Mouse (Mus musculus): ENCODE results near the gene Shisa8. TPM values are rescaled to one million over a fixed set of nuclear protein-coding genes. Genes with fewer than 3 reads are reported as not detected.

The Shisa8 gene
- polyA plus RNA-seq, 1 experiment from 2014 or later: 0.16 TPM

DNA sequence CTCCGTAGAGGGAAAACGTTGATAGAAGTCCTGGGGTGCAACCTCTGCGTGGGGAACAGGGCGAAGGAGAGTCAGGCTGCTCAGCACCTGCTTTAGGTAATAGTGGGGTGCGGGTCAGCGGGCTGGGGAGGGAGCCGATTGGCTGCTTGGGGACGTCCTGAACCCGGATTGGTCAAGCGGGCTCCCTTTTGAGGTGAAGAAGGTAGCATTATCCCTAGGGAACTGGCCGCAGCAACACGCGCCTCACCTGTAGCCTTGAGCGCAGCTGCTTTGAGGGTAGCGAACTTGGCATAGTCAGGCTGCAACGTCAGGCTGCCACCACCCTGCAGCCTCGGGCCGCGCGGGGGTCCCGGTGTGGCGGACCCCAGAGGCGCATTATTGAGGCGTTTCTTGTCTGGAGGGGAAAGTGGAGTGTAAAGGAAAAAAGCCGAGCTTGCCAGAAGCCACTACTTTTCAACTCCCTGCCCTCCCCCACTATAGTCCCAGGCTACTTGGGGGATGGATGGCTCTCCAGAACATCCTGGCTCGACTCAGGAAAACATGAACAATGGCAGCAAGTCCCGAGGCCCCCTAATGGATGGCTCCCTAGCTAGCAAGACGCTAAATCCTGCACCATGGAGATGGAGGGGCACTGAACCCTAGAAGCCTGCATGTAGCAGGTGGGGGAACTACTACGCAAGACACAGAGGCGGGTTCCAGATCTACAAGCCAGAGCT, 5.0 kb downstream of the Shisa8 start:
- 10% methylated on average over 30 of the region's 30 CpGs for WGBS
- Histone ChIP-seq H3K9me3 (replicated peaks) (no peaks in the 10 kb centered on the region), H3K36me3 (peaks cover 43% of the 10 kb centered on the region), H3K27ac (replicated peaks) (no peak overlapping the region), H3K4me1 (peaks cover 65% of the 10 kb centered on the region), H3K27me3 (ENCODE audit: low read depth, poor library complexity, severe bottlenecking) (peaks cover 81% of the 10 kb centered on the region), H3K4me3 (peak overlapping the region; percentile 25)
- DNase-seq (ENCODE audit: low spot score): no peak

DNA sequence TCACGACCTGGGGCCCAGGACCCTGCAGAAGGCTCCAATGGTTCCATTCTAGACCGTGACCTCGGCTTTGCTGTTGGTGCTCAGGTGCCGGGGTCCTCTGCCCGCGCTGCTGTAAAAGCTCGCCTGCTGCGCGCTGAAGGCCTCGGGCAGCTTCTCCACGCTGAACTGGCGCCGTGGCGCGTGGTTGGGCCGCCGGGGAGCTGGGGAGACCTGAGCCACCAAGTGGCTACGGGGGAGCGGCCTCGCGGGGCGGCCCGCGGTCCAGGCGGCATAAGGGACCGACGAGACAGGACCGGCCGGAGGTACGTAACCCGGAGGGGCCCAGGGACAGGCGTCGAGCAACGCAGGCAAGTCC, 5.5 kb downstream of the Shisa8 start:
- peak overlapping the region; percentile 25 for H3K4me3 ChIP-seq
- peaks cover 59% of the 10 kb centered on the region for H3K4me1 ChIP-seq
- no peaks in the 10 kb centered on the region for H3K9me3 ChIP-seq (replicated peaks)
- WGBS: 13% methylated on average over 34 of the region's 34 CpGs
- no peak for DNase-seq (ENCODE audit: low spot score)
- peaks cover 49% of the 10 kb centered on the region for H3K36me3 ChIP-seq
- H3K27me3 ChIP-seq (ENCODE audit: low read depth, poor library complexity, severe bottlenecking): peaks cover 76% of the 10 kb centered on the region
- no peak overlapping the region; the same call in 1 of the 2 replicates for H3K27ac ChIP-seq (replicated peaks)

DNA sequence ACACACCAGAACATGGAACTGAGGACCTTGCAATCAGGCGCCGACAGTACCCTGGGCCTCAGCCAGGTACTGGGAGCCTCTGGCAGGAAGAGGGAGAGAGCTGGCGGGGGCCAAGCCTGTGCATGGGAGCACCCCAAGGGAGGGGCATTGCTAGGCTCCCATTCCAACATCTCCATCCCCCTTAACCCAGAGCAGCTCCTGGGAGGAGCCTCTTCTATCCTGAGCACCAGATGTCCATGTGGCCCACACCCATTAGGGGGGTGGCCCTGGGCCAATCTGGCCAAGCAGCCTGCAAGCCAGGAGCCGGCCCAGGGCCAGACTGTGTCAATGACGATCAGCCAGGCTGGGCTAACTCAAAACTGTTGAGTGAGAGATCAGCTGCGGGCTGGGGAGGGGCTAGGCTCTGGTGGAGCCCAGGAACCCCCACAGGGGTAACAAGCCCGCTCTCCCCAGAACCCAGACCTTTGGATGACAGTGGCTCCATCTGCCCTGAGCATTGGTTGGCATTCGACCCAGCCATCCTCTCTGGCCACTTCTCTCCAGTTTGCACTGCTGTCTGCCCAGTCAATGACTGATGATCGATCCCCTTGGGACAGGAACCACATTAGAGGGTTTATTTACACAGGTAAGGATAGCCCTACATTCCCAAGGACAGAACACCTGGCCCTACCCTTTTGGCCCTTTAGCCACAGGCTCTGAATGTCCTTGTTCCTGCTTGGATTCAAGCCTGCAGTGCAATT, 6.1 kb downstream of the Shisa8 start:
- WGBS: 65% methylated on average over 9 of the region's 9 CpGs
- no peaks in the 10 kb centered on the region for H3K9me3 ChIP-seq (replicated peaks)
- peaks cover 54% of the 10 kb centered on the region for H3K36me3 ChIP-seq
- DNase-seq (ENCODE audit: low spot score): no peak
- peaks cover 53% of the 10 kb centered on the region for H3K4me1 ChIP-seq
- H3K27ac ChIP-seq (replicated peaks): 0 out of 2 replicates have a peak overlapping the region, but pooled peaks have one; percentile 23
- H3K27me3 ChIP-seq (ENCODE audit: low read depth, poor library complexity, severe bottlenecking): peaks cover 70% of the 10 kb centered on the region
- H3K4me3 ChIP-seq: peak overlapping the region; percentile 25; the same call in 1 of the 2 replicates

DNA sequence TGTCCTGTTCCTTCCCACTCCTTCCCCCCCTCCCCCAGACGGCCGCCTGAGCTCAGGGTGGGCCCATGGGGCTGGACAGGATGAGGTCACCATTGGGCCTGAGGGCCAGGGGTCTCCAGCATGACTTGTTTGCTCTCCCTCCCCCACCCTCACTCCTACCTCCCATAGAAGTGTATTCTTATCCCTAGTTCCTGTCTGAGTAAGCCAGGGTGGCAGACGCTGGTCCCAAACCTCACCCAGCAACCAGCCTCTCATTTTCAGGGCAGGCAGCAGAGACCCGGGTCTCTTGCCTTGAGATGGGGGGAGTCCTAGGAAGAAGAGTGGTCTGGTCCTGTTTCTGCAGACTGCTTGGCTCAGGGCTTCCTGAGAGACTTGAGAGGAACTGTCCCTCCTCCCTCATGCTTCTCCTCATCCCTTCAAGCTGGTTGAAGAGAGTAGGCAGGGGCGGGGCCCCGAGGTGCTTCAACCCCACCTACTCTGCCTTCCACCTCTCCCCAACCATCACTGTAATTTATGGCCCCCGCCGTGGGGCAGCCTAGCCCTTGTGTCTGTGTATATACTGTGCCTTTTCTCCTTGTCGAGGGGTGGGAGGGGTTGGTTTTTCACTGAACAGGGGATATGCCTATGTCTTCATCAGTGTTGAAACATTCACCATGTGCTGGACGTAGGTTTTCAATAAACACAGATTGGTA, 7.8 kb downstream of the Shisa8 start:
- no peaks in the 10 kb centered on the region for H3K9me3 ChIP-seq (replicated peaks)
- peaks cover 53% of the 10 kb centered on the region for H3K27me3 ChIP-seq (ENCODE audit: low read depth, poor library complexity, severe bottlenecking)
- peaks cover 38% of the 10 kb centered on the region for H3K4me1 ChIP-seq
- WGBS: 67% methylated on average over 10 of the region's 10 CpGs
- H3K36me3 ChIP-seq: peaks cover 71% of the 10 kb centered on the region
- no peak overlapping the region for H3K27ac ChIP-seq (replicated peaks)
- no peak overlapping the region for H3K4me3 ChIP-seq
- peak; percentile 23 for DNase-seq (ENCODE audit: low spot score)

DNA sequence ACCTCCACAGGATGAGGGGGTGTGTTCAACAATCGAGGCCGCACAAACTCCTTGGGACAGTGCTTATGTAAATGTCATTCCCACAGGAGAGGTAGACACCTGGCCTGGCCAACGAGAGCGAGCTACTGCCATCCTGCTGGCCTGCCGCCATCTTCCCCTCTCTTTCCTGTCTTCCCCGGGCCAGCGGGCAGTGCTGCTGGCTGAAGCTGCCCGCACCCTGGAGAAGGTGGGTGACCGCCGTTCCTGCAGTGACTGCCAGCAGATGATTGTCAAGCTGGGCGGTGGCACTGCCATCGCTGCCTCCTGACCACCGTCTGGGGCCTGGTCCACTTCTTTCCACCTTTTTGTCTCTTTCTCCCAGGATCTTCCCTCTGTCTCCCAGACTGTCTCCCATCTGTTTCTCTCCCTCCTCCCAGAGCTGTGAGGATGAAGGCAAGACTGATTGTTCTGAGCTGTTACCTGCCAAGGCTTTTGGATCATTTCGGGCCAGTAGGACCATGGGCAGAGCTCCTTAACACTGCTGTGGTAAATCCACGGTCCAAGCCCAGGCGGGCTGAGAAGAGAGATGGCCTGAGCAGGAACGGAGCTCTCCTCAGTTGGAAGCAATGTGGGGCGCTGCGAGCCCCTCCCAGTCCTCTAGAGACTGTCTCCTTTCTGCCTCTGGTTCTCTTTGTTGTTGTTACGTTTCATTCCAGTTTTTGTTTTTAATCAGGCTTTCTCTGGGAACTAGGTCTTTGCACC, 8.8 kb downstream of the Shisa8 start:
- H3K27me3 ChIP-seq (ENCODE audit: low read depth, poor library complexity, severe bottlenecking): peaks cover 42% of the 10 kb centered on the region
- H3K4me3 ChIP-seq: no peak overlapping the region
- H3K9me3 ChIP-seq (replicated peaks): no peaks in the 10 kb centered on the region
- no peak for DNase-seq (ENCODE audit: low spot score)
- H3K27ac ChIP-seq (replicated peaks): peak overlapping the region; percentile 60
- H3K4me1 ChIP-seq: peaks cover 38% of the 10 kb centered on the region
- WGBS: 72% methylated on average over 20 of the region's 20 CpGs
- H3K36me3 ChIP-seq: peaks cover 82% of the 10 kb centered on the region

DNA sequence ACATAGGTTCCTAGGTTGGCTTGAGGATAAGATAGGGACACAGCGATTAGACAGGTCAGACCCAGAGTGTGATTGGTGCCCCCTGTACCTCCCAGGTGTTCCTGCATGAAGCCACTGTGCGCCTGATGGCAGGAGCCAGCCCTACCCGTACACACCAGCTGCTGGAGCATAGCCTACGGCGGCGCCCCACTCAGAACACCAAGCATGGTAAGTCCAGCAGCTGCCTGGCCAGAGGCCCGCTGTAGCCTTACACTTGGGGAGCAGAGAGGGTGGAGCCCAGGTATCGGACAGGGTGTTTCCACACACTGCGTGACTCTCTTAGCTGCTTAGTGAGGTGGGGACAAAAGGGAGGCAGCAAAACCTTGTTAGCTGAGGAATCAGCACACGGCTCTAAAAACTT, 9.5 kb downstream of the Shisa8 start:
- Histone ChIP-seq H3K27ac (replicated peaks) (0 out of 2 replicates have a peak overlapping the region, but pooled peaks have one; percentile 13), H3K9me3 (replicated peaks) (no peaks in the 10 kb centered on the region), H3K27me3 (ENCODE audit: low read depth, poor library complexity, severe bottlenecking) (peaks cover 36% of the 10 kb centered on the region), H3K4me3 (no peak overlapping the region), H3K4me1 (peaks cover 38% of the 10 kb centered on the region), H3K36me3 (peaks cover 88% of the 10 kb centered on the region)
- no peak for DNase-seq (ENCODE audit: low spot score)
- WGBS: 94% methylated on average over 10 of the region's 10 CpGs

DNA sequence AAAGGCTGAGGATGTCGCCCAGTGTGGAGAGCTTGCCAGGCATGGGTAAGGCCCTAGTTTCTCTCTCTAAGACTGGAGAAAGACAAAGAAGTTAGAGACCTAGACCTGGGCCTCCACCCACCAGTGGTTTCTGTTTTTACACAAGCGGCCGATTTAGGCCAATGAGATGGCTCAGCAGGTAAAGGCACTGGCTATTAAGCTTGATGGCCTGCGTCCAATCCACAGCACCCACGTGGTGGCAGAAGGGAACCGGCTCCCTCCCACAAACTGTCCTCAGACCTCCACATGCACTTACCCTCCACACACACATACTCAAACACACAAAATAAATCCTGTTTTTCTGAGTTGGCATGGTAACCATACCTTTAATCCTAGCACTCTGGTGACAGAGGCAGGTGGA, 10.5 kb downstream of the Shisa8 start:
- 95% methylated on average over 6 of the region's 6 CpGs for WGBS
- H3K4me3 ChIP-seq: no peak overlapping the region
- no peaks in the 10 kb centered on the region for H3K9me3 ChIP-seq (replicated peaks)
- no peak overlapping the region for H3K27ac ChIP-seq (replicated peaks)
- peaks cover 26% of the 10 kb centered on the region for H3K27me3 ChIP-seq (ENCODE audit: low read depth, poor library complexity, severe bottlenecking)
- H3K36me3 ChIP-seq: peaks cover 98% of the 10 kb centered on the region
- H3K4me1 ChIP-seq: peaks cover 31% of the 10 kb centered on the region
- no peak for DNase-seq (ENCODE audit: low spot score)

DNA sequence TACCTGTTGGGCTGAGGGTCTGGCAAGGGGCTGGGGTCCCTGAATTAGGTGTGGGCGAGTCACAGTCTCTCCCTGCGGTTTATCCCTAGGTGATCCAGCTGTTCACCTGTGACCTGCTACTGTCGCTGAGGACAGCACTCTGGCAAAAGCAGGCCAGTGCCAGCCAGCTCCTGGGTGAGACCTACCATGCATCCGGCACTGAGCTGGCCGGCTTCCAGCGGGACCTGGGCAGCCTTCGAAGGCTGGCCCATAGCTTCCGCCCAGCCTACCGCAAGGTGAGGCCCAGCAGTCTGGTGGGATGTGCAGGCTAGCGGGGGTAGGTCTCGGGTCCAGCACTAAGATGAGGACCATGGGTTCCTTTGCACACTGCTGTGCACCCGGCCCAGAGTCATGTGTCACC, 13.1 kb downstream of the Shisa8 start:
- 94% methylated on average over 12 of the region's 12 CpGs for WGBS
- DNase-seq (ENCODE audit: low spot score): no peak
- Histone ChIP-seq H3K4me1 (peaks cover 12% of the 10 kb centered on the region), H3K27me3 (ENCODE audit: low read depth, poor library complexity, severe bottlenecking) (peaks cover under 1% of the 10 kb centered on the region; the same call in 1 of the 2 replicates), H3K27ac (replicated peaks) (no peak overlapping the region), H3K9me3 (replicated peaks) (no peaks in the 10 kb centered on the region), H3K36me3 (peaks cover 99% of the 10 kb centered on the region), H3K4me3 (no peak overlapping the region)

DNA sequence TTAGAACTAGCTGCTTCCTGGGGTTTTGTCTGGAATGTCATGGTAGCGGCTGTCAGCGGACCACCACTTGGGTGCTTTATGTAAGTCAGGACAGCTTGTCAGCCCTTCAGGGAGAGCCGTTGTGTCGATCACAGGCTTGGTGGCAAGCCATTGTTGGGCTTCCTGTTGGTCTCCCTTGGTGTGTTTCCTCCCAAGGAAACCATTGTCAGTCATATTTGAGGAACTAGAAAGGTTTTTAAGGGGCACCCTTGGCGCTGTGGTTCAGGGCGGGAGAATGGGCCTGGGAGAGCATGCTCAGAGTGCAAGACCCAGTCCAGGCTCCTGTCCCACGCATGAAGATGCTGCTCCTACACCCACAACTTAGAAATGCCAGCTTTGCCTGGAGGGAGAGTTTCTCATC, 14.3 kb downstream of the Shisa8 start:
- Histone ChIP-seq H3K27ac (replicated peaks) (no peak overlapping the region), H3K27me3 (ENCODE audit: low read depth, poor library complexity, severe bottlenecking) (no peaks in the 10 kb centered on the region), H3K4me1 (no peaks in the 10 kb centered on the region), H3K9me3 (replicated peaks) (no peaks in the 10 kb centered on the region), H3K4me3 (no peak overlapping the region), H3K36me3 (peaks cover 100% of the 10 kb centered on the region)
- 94% methylated on average over 7 of the region's 7 CpGs for WGBS
- DNase-seq (ENCODE audit: low spot score): no peak

DNA sequence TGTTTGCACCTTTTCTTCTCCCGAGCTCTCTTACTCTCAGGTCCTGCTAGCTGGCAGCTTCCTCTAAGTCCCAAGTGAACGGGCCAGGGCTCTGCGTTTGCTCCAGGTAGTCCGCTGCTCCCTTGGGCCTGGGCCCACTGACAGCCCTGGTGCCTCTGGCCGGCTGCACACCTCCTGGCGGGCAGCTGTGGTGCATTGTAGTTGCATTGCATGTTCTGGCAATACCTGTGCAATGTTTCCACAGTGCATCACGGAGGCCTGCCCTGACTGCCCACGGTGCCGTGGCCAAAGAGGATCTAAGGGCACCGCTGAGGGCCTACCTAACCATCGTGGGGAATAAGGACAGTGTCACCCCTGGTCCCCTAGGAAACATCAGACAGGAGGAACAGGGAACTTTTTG, 14.7 kb downstream of the Shisa8 start:
- WGBS: 95% methylated on average over 11 of the region's 11 CpGs
- Histone ChIP-seq H3K4me1 (no peaks in the 10 kb centered on the region), H3K4me3 (no peak overlapping the region), H3K36me3 (peaks cover 100% of the 10 kb centered on the region), H3K27me3 (ENCODE audit: low read depth, poor library complexity, severe bottlenecking) (no peaks in the 10 kb centered on the region), H3K27ac (replicated peaks) (no peak overlapping the region), H3K9me3 (replicated peaks) (no peaks in the 10 kb centered on the region)
- no peak for DNase-seq (ENCODE audit: low spot score)

DNA sequence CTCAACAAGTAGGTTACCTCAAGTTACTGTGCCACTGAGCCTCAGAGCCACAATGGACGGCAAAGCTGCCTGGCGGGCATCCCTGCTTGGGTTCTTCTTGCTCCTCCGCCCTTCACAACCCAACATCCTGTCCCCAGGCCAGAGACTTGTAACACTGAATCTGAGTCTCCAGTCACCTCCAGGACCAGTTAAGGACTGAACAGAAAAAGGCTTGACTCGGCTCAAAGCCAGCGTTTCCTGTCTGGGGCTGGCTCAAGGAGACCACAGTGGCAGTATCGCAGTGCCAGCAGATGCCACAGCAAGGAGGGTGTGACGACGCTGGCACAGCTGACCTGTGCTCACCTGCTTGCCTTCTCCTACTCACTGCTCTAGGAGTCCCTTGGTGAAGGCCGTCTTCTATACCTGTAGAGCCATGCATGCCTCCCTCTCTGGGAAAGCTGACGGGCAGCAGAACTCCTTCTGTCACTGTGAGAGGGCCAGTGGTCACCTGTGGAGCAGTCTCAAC, 15.3 kb downstream of the Shisa8 start:
- H3K36me3 ChIP-seq: peaks cover 100% of the 10 kb centered on the region
- H3K9me3 ChIP-seq (replicated peaks): no peaks in the 10 kb centered on the region
- WGBS: 96% methylated on average over 10 of the region's 10 CpGs
- no peaks in the 10 kb centered on the region for H3K4me1 ChIP-seq
- H3K27ac ChIP-seq (replicated peaks): no peak overlapping the region
- no peak for DNase-seq (ENCODE audit: low spot score)
- H3K27me3 ChIP-seq (ENCODE audit: low read depth, poor library complexity, severe bottlenecking): no peaks in the 10 kb centered on the region
- no peak overlapping the region for H3K4me3 ChIP-seq

DNA sequence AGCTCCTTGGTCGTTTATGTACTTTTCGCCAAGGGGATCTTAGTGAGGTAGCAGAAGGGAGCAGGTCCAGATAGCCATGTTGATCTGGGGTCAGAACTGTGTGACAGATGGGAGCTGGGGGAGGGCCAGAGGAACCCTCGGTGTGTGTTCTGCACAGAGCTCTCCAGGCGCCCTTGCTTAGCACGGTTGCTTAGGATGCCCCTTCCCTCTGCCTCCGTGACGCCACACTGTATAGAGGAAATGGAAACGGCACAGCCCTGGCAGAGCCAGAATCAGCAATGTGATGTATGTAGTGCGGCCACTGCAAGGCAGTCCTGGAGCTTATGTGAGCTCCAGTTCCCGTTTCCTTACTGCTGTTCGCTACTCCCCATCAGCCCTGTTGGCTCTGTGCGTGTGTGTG, 16.3 kb downstream of the Shisa8 start:
- Histone ChIP-seq H3K36me3 (peaks cover 100% of the 10 kb centered on the region), H3K27ac (replicated peaks) (no peak overlapping the region), H3K9me3 (replicated peaks) (no peaks in the 10 kb centered on the region), H3K4me3 (no peak overlapping the region), H3K27me3 (ENCODE audit: low read depth, poor library complexity, severe bottlenecking) (no peaks in the 10 kb centered on the region), H3K4me1 (no peaks in the 10 kb centered on the region)
- 90% methylated on average over 12 of the region's 12 CpGs for WGBS
- no peak for DNase-seq (ENCODE audit: low spot score)
